Mouse (Mus musculus) ES-Bruce4 (cell line): ENCODE results near the gene Plce1.

Experiments
- CTCF ChIP-seq: IDR thresholded peaks from one replicate; pipeline ENCODE4 v1.8.1; 2011; ENCODE audit warnings: low read depth, low read length
- EP300 ChIP-seq: IDR thresholded peaks from 2 replicates; pipeline ENCODE4 v1.6.1; 2011; ENCODE audit warnings: low read depth, low read length; ENCODE audit not compliant: insufficient read depth
- POLR2A ChIP-seq: IDR thresholded peaks from one replicate; pipeline ENCODE4 v1.8.1; 2011; ENCODE audit warnings: low read length; ENCODE audit not compliant: insufficient read depth

DNA sequence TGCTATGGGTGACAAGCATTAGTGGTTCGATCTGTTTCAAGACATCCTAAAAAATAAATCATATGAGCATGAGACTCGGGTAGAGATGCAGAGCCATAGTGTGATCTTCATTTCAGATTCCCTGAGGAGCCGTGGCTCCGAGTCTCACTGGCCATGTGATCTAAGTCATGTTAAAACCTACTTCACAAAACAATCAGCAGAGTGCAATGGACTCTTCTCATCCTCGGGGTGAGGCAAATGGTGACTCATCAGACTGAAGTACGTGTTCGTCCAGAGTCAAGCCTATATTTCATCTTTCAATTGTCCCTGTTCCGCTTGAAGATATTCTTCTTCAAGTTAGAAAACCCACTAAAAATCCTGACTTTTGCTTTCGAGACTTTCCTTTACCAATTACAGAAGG lies 302.6 kb downstream of the Plce1 start:
- TF ChIP-seq CTCF, result no peak
- TF ChIP-seq EP300, result no peak
- no peak for TF ChIP-seq POLR2A
